Mouse (Mus musculus) limb, embryonic 14.5 days (tissue): ENCODE measurements around the gene Gbe1. TPM values are rescaled to one million over a fixed set of nuclear protein-coding genes. Genes with fewer than 3 reads are reported as not detected.

ENCODE experiments used
- ATAC-seq: fragments of 200-750 bp; cut with Nextera tagmentation; 2 replicates; pipeline ENCODE4 v1.8.0; 2017; ENCODE audit warnings: low read depth, moderate number of reproducible peaks, moderate TSS enrichment; ENCODE audit not compliant: low FRiP score
- DNase-seq: peaks from one replicate; pipeline ENCODE4 v3.0.0-alpha.2; 2015; ENCODE audit warnings: low spot score
- H3K27ac ChIP-seq: fragments of 300-500 bp; sonication (generic); replicated peaks from 2 replicates; pipeline ENCODE4 v1.5.1; 2014; ENCODE audit warnings: low read depth, mild to moderate bottlenecking, low read length, moderate library complexity, mixed read lengths
- H3K27me3 ChIP-seq: fragments of 300-500 bp; sonication (generic); 2 replicates; pipeline ENCODE4 v1.6.1; 2014; ENCODE audit warnings: low read length, mixed read lengths; ENCODE audit not compliant: control insufficient read depth, insufficient read depth
- H3K36me3 ChIP-seq: fragments of 300-500 bp; sonication (generic); 2 replicates; pipeline ENCODE4 v1.6.1; 2014; ENCODE audit warnings: mild to moderate bottlenecking, low read length, moderate library complexity, mixed read lengths; ENCODE audit not compliant: control insufficient read depth, insufficient read depth
- H3K4me1 ChIP-seq: fragments of 300-500 bp; sonication (generic); 2 replicates; pipeline ENCODE4 v1.6.1; 2014; ENCODE audit warnings: antibody characterized with exemption, low read length, mixed read lengths; ENCODE audit not compliant: control insufficient read depth, insufficient read depth
- H3K4me2 ChIP-seq: fragments of 300-500 bp; sonication (generic); replicated peaks from 2 replicates; pipeline ENCODE4 v1.6.1; 2014; ENCODE audit warnings: low read depth, mild to moderate bottlenecking, low read length, moderate library complexity; ENCODE audit not compliant: severe bottlenecking
- H3K4me3 ChIP-seq: fragments of 300-500 bp; sonication (generic); replicated peaks from 2 replicates; pipeline ENCODE4 v1.5.1; 2014; ENCODE audit warnings: low read length
- H3K9ac ChIP-seq: fragments of 300-500 bp; sonication (generic); 2 replicates; pipeline ENCODE4 v1.6.1; 2014; ENCODE audit warnings: mild to moderate bottlenecking, low read depth, low read length, moderate library complexity; ENCODE audit not compliant: severe bottlenecking
- H3K9me3 ChIP-seq: fragments of 300-500 bp; sonication (generic); 2 replicates; pipeline ENCODE4 v1.6.1; 2016; ENCODE audit warnings: low read length; ENCODE audit not compliant: control insufficient read depth
- POLR2A ChIP-seq: fragments of 200-500 bp; IDR thresholded peaks from 2 replicates; pipeline ENCODE4 v1.8.0; 2012; ENCODE audit warnings: inconsistent platforms, mild to moderate bottlenecking, moderate library complexity, borderline replicate concordance; ENCODE audit not compliant: insufficient read depth, insufficient read length; ENCODE audit errors: extremely low read depth
- WGBS: fragments of 180-500 bp; shearing (Covaris S2); extraction: QIAGEN DNeasy Blood & Tissue Kit; methylation state at CpG from one replicate; pipeline ENCODE4 v1.1.7; 2014; 5-methylcytosine and 5-hydroxymethylcytosine counted together
- polyA plus RNA-seq, 2 experiments: library from polyadenylated mRNA; depleted of rRNA in 1 of 2; stranded (reverse) in 1 of 2; unstranded in 1 of 2; fragments of >200 nt; fragmentation: Nextera tagmentation in 1 of 2; extraction: Ambion mirVana in 1 of 2; gene quantifications; 2 replicates each; pipeline versions ENCODE4 v1.2.1 to v1.2.3; 2012 to 2014

Gbe1 gene
- polyA plus RNA-seq, 2 experiments = 7.0 to 14.1 TPM

GRCm38 (mm10) chr16:70535224-70535623 is 221.5 kb downstream of the Gbe1 start:
- ATAC-seq = no peak

DNA sequence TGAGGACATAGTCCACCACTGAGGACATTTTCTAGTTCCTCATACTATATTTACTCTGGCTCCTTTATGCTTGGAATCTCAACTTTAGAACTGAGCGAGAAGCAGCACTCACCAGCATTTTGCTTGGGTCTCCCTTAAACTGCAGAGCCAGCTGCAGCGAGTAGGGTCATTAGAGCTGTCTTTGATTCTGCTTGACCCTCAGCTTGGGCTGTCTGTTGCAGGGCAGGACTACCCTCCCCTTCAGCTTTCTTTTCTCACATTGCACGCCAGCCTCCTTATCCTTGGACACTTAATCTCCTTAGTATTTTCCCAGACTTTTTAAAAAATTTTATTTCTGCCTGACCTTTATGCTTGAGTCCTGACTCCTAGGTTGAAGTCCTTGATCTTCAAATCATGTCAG is 237.1 kb downstream of the Gbe1 start:
- ATAC-seq = no peak
- no peaks in the 10 kb centered on the region for H3K4me1 ChIP-seq

More at GRCm38 (mm10) chr16:70535224-70535623, 221.5 kb downstream of the Gbe1 start:
- no peak for TF ChIP-seq POLR2A
- Histone ChIP-seq H3K27ac (no peak overlapping the region), H3K36me3 (no peaks in the 10 kb centered on the region), H3K4me3 (no peak overlapping the region), H3K9me3 (no peaks in the 10 kb centered on the region), H3K4me1 (no peaks in the 10 kb centered on the region), H3K4me2 (no peak overlapping the region), H3K27me3 (no peaks in the 10 kb centered on the region), H3K9ac (no peak overlapping the region)
- DNase-seq = no peak
- 80% methylated on average over 2 of the region's 2 CpGs for WGBS

GRCm38 (mm10) chr16:70561635-70562348 is 248.0 kb downstream of the Gbe1 start:
- H3K27ac ChIP-seq = no peak overlapping the region
- 41% methylated on average over 10 of the region's 10 CpGs for WGBS
- no peak overlapping the region for H3K9ac ChIP-seq
- no peak for TF ChIP-seq POLR2A
- H3K27me3 ChIP-seq = no peaks in the 10 kb centered on the region
- ATAC-seq = peak; percentile 89
- DNase-seq = peak; percentile 64
- H3K4me1 ChIP-seq = peaks cover 13% of the 10 kb centered on the region; the same call in 1 of the 2 replicates
- H3K9me3 ChIP-seq = no peaks in the 10 kb centered on the region
- peak overlapping the region; percentile 6 for H3K4me2 ChIP-seq
- no peak overlapping the region for H3K4me3 ChIP-seq
- H3K36me3 ChIP-seq = no peaks in the 10 kb centered on the region

More for the DNA sequence above, 237.1 kb downstream of the Gbe1 start:
- H3K4me2 ChIP-seq = no peak overlapping the region
- H3K9me3 ChIP-seq = no peaks in the 10 kb centered on the region
- H3K4me3 ChIP-seq = no peak overlapping the region
- H3K27ac ChIP-seq = no peak overlapping the region
- H3K27me3 ChIP-seq = no peaks in the 10 kb centered on the region
- no peak for DNase-seq
- no peaks in the 10 kb centered on the region for H3K36me3 ChIP-seq
- no peak overlapping the region for H3K9ac ChIP-seq
- no peak for TF ChIP-seq POLR2A
- WGBS = 39% methylated on average over 3 of the region's 3 CpGs

DNA sequence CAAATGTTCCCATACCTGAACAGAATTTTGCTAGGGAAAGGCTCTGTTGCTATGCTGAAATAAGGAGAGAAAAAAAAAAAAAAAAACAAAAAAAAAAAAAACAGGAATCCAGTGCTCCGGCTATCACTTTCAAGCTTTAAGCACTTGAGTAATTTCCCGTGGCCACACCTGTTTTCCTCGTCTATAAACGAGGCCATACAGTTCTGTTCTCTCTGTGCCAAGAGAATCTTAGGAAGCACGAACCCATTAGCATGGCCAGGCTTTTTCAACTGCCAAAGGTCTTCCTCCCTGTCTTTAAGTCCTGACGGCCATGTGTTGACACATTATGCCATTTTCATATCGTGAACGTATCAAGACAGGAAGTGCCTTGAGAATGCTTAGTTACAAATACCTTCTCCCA is 248.8 kb downstream of the Gbe1 start:
- WGBS = 39% methylated on average over 8 of the region's 8 CpGs
- no peak for TF ChIP-seq POLR2A
- H3K9me3 ChIP-seq = no peaks in the 10 kb centered on the region
- H3K4me1 ChIP-seq = peaks cover 13% of the 10 kb centered on the region; the same call in 1 of the 2 replicates
- DNase-seq (no peak), ATAC-seq (no peak)
- no peaks in the 10 kb centered on the region for H3K36me3 ChIP-seq
- H3K27ac ChIP-seq = no peak overlapping the region
- no peaks in the 10 kb centered on the region for H3K27me3 ChIP-seq
- no peak overlapping the region for H3K4me3 ChIP-seq
- no peak overlapping the region for H3K9ac ChIP-seq
- H3K4me2 ChIP-seq = no peak overlapping the region

DNA sequence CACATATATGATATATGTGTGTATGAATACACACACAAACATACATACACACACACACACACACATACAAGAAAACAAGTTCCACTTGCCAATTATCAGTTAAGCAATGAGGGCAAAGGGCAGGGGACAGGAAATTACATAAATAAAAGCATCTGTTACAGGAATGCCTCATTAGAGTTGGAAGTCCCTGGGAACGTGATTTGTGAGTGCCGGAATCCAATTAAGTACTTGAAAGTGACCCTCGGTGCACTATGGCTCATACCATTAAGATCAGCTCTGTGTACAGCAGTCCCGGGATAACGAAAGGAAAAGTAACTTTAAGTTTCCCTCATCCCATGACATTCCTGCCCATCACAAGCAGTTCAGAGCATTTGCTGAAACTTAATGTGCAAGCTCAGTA is 249.7 kb downstream of the Gbe1 start:
- no peak overlapping the region for H3K27ac ChIP-seq
- no peak for ATAC-seq
- no peaks in the 10 kb centered on the region for H3K27me3 ChIP-seq
- no peaks in the 10 kb centered on the region for H3K9me3 ChIP-seq
- WGBS = 19% methylated on average over 5 of the region's 5 CpGs
- TF ChIP-seq POLR2A = no peak
- H3K4me1 ChIP-seq = peaks cover 13% of the 10 kb centered on the region; the same call in 1 of the 2 replicates
- DNase-seq = no peak
- no peak overlapping the region for H3K9ac ChIP-seq
- H3K4me3 ChIP-seq = peak overlapping the region; percentile 9
- peak overlapping the region; percentile 33; the same call in 1 of the 2 replicates for H3K4me2 ChIP-seq
- H3K36me3 ChIP-seq = no peaks in the 10 kb centered on the region
